Mouse (Mus musculus): ENCODE data around the gene Tpp2.

- TF ChIP-seq CTCF (IDR thresholded peaks at IDR 0.05; ENCODE audit: borderline replicate concordance, control insufficient read depth, extremely low read depth, insufficient read depth, low read length, poor library complexity) = no peak
- TF ChIP-seq POLR2A (IDR thresholded peaks at IDR 0.05; ENCODE audit: control insufficient read depth, extremely low read depth, insufficient read depth, low read length, poor library complexity) = no peak
These were observed 30.9 kb downstream of the Tpp2 start for GRCm38 (mm10) chr1:43964381-43964780.
